Mouse (Mus musculus) urinary bladder, postnatal 4 days (tissue): ENCODE results near the gene Fcor.

ENCODE experiments used
- DNase-seq, 2 experiments: peaks; one replicate each; pipeline ENCODE4 v3.0.0; 2021 to 2022; ENCODE audit warnings: low spot score in 2 of 2

The Fcor gene

GRCm38 (mm10) chr8:3671980-3672491, at the start of gene Fcor:
TSS of gene Fcor (minus strand) at chr8:3672362.
- peak; percentile 65 to 85 for DNase-seq

DNA sequence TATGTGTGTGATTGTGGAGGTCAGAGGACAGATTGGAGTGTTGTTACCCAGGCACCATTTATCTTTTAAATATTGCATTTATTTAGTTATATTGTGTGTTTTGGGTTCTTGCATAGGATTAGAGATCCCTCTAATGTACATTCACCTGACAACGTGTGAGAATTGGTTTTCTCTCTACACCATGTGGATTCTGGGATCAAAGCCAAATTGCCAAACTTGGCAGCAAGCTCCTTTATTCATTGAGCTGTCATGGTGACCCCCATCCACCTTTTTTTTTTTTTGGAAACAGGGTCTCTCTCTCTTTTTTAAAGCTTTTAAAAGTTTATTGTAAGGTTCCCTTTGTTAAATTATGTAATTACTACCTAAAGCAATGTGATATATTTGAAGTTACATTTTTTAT, 48.9 kb upstream of the Fcor start:
- no peak for DNase-seq

- no peak for DNase-seq
Observed at GRCm38 (mm10) chr8:3720551-3720950, 48.4 kb upstream of the Fcor start, which contains the start of gene Clec4g. TSS of gene Clec4g (minus strand) at chr8:3720651.

- peak; percentile 51 to 73 for DNase-seq
Observed at GRCm38 (mm10) chr8:3718559-3718958, 46.4 kb upstream of the Fcor start.

DNA sequence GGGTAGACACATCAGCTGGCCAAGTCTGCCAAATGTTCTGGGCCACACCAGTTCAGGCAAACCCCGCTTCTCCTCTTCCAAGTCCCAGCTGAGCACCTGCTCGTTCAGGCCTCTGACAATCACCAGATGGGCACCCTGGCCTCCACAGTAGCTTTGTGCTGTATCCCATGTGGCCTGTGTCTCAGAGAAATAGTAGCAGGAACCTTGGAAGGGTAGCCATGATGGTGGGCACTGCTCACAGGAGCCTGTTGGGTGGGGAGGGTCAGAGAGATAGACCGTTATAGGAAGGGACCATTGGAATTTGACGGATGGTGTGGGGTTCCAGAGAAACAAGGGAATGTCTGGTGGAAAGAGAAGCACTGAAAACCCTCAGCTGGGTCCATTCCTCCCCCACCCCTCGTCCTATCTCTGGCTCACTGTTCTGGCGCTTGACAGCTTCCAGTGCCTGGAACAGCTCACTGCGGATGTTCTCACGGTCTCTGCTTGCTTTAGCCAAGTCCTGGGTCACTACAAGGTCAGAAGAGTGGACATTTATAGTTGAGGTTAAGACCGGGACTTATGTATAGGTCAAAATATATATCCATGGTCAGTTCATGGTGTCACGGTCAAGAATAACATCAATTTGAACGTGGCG, 45.3 kb upstream of the Fcor start:
- no peak for DNase-seq

- no peak for DNase-seq
Observed at GRCm38 (mm10) chr8:3711646-3712045, 39.5 kb upstream of the Fcor start.

DNA sequence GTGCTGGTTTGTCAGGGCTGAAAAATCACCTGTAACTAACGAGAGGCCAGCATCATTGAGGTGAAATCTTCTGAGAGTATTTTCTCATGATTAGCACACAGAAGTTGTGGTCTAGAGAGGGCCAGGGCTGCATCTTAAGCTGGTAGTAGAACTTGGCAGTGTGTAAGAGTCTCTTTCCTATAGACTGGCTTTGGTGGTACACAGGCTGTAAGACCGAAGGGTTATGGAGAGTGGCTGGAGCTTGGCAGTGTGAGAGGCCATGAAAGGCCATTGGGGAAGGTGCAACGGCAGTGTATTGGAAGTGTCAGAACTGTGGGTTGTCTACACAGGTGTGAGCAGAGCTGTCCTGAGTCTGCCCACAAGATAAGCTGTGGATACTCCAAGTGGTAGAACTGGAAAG, 38.1 kb upstream of the Fcor start:
- DNase-seq: no peak

DNA sequence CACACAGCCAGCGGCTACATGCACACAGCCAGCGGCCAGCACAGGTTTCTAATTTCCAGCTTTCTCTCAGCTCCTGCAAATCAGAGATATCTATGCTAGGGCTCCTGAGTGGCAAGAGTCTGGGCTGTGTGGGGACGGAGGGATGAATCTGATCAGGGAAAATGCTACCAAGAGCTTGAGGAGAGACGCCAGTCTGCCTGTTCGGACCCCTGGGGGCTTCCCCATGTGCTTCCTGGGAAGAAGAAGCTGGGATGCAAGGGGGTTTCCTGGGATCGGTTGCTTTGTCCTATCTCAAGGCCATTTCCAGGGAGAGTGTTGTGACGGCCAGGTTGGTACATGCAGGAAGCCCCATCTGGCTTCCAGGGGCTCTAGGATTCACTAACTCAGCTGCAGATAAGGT, 35.4 kb upstream of the Fcor start:
- DNase-seq: no peak

DNA sequence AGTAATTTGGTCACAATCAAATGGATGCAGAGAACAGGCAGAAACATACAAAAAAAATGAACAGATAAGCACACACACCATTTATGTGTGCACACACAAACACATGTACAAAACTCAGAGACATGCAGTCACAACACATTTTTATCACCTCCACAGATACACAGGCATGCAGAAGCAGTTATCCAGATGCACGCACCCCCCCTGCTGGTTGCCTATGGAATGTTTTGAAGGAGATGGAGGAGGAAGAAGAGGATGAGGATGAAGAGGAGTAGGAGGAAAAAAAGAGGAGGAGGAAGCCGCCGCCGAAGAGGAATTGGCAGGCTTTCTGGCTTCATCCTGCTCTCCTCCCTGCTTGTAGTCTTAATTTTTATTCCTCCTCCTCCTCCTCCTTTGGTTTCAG, 33.5 kb upstream of the Fcor start:
- no peak for DNase-seq

- no peak for DNase-seq
Observed at GRCm38 (mm10) chr8:3701491-3701890, 29.3 kb upstream of the Fcor start.

GRCm38 (mm10) chr8:3694121-3694520, 22.0 kb upstream of the Fcor start, which contains the start of gene Fcer2a:
TSS of gene Fcer2a (minus strand) at chr8:3694175.
- no peak for DNase-seq

DNA sequence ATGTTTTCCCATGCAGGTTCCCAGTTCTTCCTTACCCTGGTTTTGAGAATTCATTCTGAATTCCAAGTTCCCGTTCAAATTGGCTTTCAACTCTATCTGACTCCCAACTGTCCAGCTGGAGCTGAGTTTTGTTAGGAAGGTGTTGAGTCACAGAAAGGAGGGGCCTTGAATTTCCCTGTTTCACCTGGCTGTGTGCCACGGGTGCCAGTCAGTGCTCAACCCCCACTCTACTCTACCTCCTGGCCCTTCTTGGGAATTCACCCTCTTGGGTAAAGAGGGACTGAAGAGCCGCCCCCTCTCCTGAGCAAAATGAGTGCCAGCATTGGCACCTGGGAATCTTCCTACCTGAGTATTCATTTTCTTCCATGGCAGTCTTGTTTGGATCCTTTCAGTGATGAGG, 18.6 kb upstream of the Fcor start:
- no peak for DNase-seq

- no peak for DNase-seq
Observed at GRCm38 (mm10) chr8:3687537-3687936, 15.4 kb upstream of the Fcor start.

GRCm38 (mm10) chr8:3685422-3685821, 13.3 kb upstream of the Fcor start:
- DNase-seq: no peak

DNA sequence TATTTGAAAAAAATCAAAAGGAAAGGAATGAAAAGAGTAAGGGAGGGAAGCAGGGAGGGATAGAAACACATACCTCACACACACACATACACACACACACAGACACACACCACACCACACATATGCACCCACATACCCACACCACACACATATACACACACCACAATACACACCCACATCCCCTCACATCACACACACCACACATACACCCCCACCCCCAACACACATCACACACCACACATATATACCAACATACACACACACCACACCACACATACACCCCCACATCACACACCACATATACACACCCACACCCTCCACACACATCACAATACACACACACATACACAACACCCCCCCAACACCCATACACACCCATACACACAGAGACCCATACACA, 12.4 kb upstream of the Fcor start:
- DNase-seq: no peak

DNA sequence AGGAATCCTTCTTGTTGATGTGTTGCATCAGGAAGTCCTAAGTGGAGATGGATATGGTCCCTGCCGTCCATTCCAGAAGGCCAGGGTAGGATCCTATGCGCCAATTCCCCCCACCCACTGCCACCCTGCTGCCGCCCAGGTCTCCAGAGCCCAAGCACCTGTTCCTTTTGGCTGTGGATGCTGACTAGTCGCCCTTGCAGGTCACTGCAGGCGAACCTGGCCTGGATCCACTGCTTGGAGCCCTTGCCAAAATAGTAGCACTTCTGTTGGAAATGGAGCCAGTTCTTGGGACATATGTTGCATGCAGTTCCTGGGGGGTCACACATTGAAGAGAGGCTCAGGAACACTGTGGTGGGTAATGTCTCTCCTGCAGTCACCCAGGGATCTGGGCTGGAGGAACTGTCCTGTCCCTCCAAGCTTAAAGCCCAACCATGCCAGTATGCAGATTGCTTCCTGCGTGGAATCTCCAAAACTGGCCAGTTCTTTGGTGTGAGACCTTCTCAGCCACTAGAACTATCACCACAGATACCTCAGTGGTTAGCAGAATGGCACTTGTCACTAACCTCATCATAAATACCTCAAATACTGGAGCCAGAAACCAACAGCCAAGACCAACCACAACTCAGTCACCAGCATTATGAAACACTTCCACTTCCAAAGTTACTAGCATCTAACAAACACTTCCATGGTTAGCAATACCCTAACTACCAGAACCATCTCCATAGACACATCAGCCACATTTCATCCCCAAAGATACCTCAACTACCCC, 11.4 kb upstream of the Fcor start:
- no peak for DNase-seq

DNA sequence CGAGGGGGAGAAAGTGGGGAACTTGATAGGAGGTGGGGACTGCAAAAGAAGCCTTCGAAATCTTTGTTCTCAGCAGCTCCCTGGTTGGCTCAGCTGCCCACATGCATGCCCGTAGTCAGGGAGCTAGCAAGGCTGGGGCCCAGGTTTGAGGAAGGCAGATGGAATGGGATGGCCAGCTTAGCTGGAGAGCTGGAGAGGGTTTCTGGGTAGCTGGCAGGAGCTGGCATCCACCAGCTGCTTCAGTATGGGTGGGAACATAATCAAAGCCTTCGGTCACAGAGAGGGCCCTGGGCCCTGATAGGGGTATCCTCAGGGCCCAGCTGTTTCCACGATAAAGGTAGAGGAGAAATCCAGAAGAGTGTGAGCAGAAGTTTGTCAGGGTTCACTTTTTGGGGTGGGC, 10.3 kb upstream of the Fcor start:
- DNase-seq: no peak

DNA sequence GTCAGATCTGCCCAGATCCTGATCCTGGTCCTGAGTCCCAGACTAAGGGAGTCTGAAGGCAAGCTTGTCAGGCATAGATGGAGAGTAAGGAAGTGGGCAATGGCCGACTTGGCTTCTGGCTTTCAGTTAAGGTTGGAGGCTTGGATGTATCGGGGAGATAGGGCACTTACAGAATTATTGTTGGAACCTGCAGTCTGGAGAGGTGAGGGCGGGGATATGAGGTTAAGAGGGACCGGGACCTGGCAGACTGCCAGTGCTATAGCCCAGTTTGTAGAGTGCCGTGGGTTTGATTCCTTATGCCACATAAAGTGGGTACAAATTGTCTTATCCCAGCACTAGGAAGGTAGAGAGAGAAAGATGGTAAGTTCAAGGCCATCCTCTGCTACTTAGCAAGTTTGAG, 7.5 kb upstream of the Fcor start:
- DNase-seq: no peak

- DNase-seq: no peak
Observed at GRCm38 (mm10) chr8:3679236-3679635, 7.1 kb upstream of the Fcor start.

DNA sequence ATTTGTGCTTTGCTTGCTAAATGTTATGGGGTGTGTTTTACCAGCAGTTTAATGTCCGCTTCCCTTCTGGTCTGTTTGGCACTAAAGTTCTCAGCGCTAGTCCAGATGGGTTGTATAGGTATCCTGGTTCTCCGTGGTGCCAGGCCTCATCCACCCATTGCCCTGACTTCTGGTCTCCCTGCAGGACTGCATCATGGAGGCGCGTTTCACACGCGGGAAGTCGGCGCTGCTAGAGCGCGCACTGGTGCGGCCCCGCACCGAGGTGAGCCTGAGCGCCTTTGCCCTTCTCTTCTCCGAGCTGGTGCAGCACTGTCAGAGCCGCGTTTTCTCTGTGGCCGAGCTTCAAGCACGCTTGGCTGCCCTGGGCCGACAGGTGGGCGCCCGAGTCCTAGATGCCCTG, 6.7 kb upstream of the Fcor start:
- DNase-seq: no peak

DNA sequence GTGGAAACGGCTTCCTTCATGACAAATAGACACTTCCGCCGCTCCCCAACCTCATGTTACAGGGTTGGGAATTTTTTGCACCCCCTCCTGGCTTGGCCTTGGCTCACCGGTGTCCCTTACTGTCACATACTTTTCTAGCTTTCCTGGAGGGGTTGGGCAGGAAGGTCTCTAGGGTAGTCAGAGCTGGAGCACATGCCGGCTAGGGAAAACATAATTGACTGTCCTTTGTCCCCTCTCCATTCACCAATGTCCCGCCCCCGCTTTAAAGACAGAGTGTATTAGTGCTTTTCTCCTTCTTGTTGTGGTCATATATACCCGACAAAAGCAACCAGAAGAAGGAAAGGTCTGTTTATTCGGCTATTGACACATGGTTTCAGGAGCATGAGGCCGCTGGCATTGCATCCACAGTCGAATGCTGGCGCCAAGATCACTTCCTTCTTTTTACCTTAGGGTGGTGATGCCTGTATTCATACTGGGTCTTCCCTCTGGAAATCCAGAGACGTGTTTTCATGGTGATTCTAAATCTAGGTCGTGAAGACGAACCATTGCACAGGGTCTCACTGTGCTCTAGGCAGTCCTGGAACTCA, 4.9 kb upstream of the Fcor start:
- DNase-seq: no peak

GRCm38 (mm10) chr8:3676131-3676992, 4.2 kb upstream of the Fcor start, which contains the start of gene Trappc5:
TSS of gene Trappc5 (plus strand) at chr8:3676299.
- DNase-seq: peak; percentile 91
